Mouse (Mus musculus) hindbrain, embryonic 14.5 days (tissue): ENCODE data around the gene Cd70. TPM values are rescaled to one million over a fixed set of nuclear protein-coding genes. Genes with fewer than 3 reads are reported as not detected.
A peak's percentile ranks its signal among the peaks of the same experiment; 100 is the strongest.

Experiments
- ATAC-seq: fragments of 200-750 bp; cut with Nextera tagmentation; 2 replicates; pipeline ENCODE4 v1.8.0; 2017; ENCODE audit warnings: moderate number of reproducible peaks, mild to moderate bottlenecking, moderate TSS enrichment, moderate library complexity; ENCODE audit not compliant: low FRiP score
- DNase-seq: peaks from one replicate; pipeline ENCODE4 v3.0.0-alpha.2; 2015; ENCODE audit warnings: low spot score
- H3K27ac ChIP-seq: fragments of 300-500 bp; sonication (generic); 2 replicates; pipeline ENCODE4 v1.5.1; 2014; ENCODE audit warnings: mild to moderate bottlenecking, moderate library complexity
- H3K27me3 ChIP-seq: fragments of 300-500 bp; sonication (generic); 2 replicates; pipeline ENCODE4 v1.6.1; 2014; ENCODE audit warnings: mild to moderate bottlenecking, low read length, mixed read lengths; ENCODE audit not compliant: control insufficient read depth, insufficient read depth
- H3K36me3 ChIP-seq: fragments of 300-500 bp; sonication (generic); replicated peaks from 2 replicates; pipeline ENCODE4 v1.6.1; 2014; ENCODE audit not compliant: control insufficient read depth, insufficient read depth
- H3K4me1 ChIP-seq: fragments of 300-500 bp; sonication (generic); replicated peaks from 2 replicates; pipeline ENCODE4 v1.6.1; 2014; ENCODE audit warnings: antibody characterized with exemption, low read length, mixed read lengths; ENCODE audit not compliant: control insufficient read depth, insufficient read depth
- H3K4me2 ChIP-seq: fragments of 300-500 bp; sonication (generic); replicated peaks from 2 replicates; pipeline ENCODE4 v1.6.1; 2014; ENCODE audit warnings: mild to moderate bottlenecking, moderate library complexity
- H3K4me3 ChIP-seq: fragments of 300-500 bp; sonication (generic); replicated peaks from 2 replicates; pipeline ENCODE4 v1.5.1; 2014; ENCODE audit warnings: mild to moderate bottlenecking, low read length
- H3K9ac ChIP-seq: fragments of 300-500 bp; sonication (generic); 2 replicates; pipeline ENCODE4 v1.6.1; 2014
- H3K9me3 ChIP-seq: fragments of 300-500 bp; sonication (generic); 2 replicates; pipeline ENCODE4 v1.6.1; 2016; ENCODE audit warnings: low read length; ENCODE audit not compliant: control insufficient read depth
- WGBS: fragments of 180-500 bp; shearing (Covaris S2); extraction: QIAGEN DNeasy Blood & Tissue Kit; methylation state at CpG from one replicate; pipeline ENCODE4 v1.1.7; 2014; 5-methylcytosine and 5-hydroxymethylcytosine counted together
- polyA plus RNA-seq: library from polyadenylated mRNA; unstranded; fragments of >200 nt; fragmentation: Nextera tagmentation; extraction: Ambion mirVana; gene quantifications from 2 replicates; pipeline ENCODE4 v1.2.1, GENCODE M21; 2014

Cd70 gene
- polyA plus RNA-seq, 1 experiment from 2014 or later, result 1.5 TPM

- Histone ChIP-seq H3K27me3 (no peaks in the 10 kb centered on the region), H3K4me1 (no peaks in the 10 kb centered on the region), H3K36me3 (no peaks in the 10 kb centered on the region), H3K4me2 (no peak overlapping the region), H3K9ac (no peak overlapping the region), H3K9me3 (no peaks in the 10 kb centered on the region), H3K27ac (no peak overlapping the region), H3K4me3 (no peak overlapping the region)
- ATAC-seq, result no peak
- no peak for DNase-seq
- 93% methylated on average over 2 of the region's 2 CpGs for WGBS
Observed at GRCm38 (mm10) chr17:57121856-57122255, 27.7 kb downstream of the Cd70 start.

- DNase-seq, result no peak
- no peak overlapping the region for H3K4me3 ChIP-seq
- WGBS, result 2% methylated on average over 11 of the region's 11 CpGs
- no peaks in the 10 kb centered on the region for H3K27me3 ChIP-seq
- H3K9ac ChIP-seq, result no peak overlapping the region
- H3K36me3 ChIP-seq, result no peaks in the 10 kb centered on the region
- no peaks in the 10 kb centered on the region for H3K9me3 ChIP-seq
- H3K27ac ChIP-seq, result no peak overlapping the region
- ATAC-seq, result no peak
- no peaks in the 10 kb centered on the region for H3K4me1 ChIP-seq
- H3K4me2 ChIP-seq, result no peak overlapping the region
Observed at GRCm38 (mm10) chr17:57118524-57119349, 30.8 kb downstream of the Cd70 start.

GRCm38 (mm10) chr17:57116801-57117200, 32.8 kb downstream of the Cd70 start:
- Histone ChIP-seq H3K27ac (no peak overlapping the region), H3K4me2 (no peak overlapping the region), H3K9me3 (no peaks in the 10 kb centered on the region), H3K4me1 (no peaks in the 10 kb centered on the region), H3K9ac (no peak overlapping the region), H3K36me3 (no peaks in the 10 kb centered on the region), H3K4me3 (no peak overlapping the region), H3K27me3 (no peaks in the 10 kb centered on the region)
- ATAC-seq, result no peak
- WGBS, result 72% methylated on average over 2 of the region's 2 CpGs
- DNase-seq, result no peak

- no peaks in the 10 kb centered on the region for H3K36me3 ChIP-seq
- 92% methylated on average over 10 of the region's 10 CpGs for WGBS
- DNase-seq (no peak), ATAC-seq (no peak)
- H3K4me1 ChIP-seq, result 0 out of 2 replicates have a peak, but pooled peaks cover 2% of the 10 kb centered on the region
- no peaks in the 10 kb centered on the region for H3K9me3 ChIP-seq
- H3K27me3 ChIP-seq, result no peaks in the 10 kb centered on the region
- no peak overlapping the region for H3K9ac ChIP-seq
- H3K27ac ChIP-seq, result no peak overlapping the region
- H3K4me2 ChIP-seq, result no peak overlapping the region
- H3K4me3 ChIP-seq, result no peak overlapping the region
Observed at GRCm38 (mm10) chr17:57112768-57113474, 36.7 kb downstream of the Cd70 start.

GRCm38 (mm10) chr17:57110005-57110404, 39.6 kb downstream of the Cd70 start:
- 100% methylated on average over 1 of the region's 1 CpGs for WGBS
- H3K4me1 ChIP-seq, result peaks cover 11% of the 10 kb centered on the region; the same call in 1 of the 2 replicates
- no peaks in the 10 kb centered on the region for H3K9me3 ChIP-seq
- DNase-seq (no peak), ATAC-seq (no peak)
- H3K27me3 ChIP-seq, result no peaks in the 10 kb centered on the region
- H3K9ac ChIP-seq, result no peak overlapping the region
- H3K36me3 ChIP-seq, result no peaks in the 10 kb centered on the region
- H3K4me3 ChIP-seq, result no peak overlapping the region
- H3K27ac ChIP-seq, result no peak overlapping the region
- H3K4me2 ChIP-seq, result no peak overlapping the region

- no peak overlapping the region for H3K4me2 ChIP-seq
- 54% methylated on average over 5 of the region's 5 CpGs for WGBS
- H3K4me1 ChIP-seq, result peaks cover 17% of the 10 kb centered on the region
- H3K36me3 ChIP-seq, result no peaks in the 10 kb centered on the region
- no peak overlapping the region for H3K9ac ChIP-seq
- H3K27ac ChIP-seq, result no peak overlapping the region
- no peak for ATAC-seq
- H3K27me3 ChIP-seq, result no peaks in the 10 kb centered on the region
- no peaks in the 10 kb centered on the region for H3K9me3 ChIP-seq
- DNase-seq, result no peak
- H3K4me3 ChIP-seq, result no peak overlapping the region
Observed at GRCm38 (mm10) chr17:57108666-57109171, 40.9 kb downstream of the Cd70 start.

GRCm38 (mm10) chr17:57108040-57108665, 41.4 kb downstream of the Cd70 start:
- DNase-seq (no peak), ATAC-seq (no peak)
- Histone ChIP-seq H3K9ac (no peak overlapping the region), H3K4me3 (no peak overlapping the region), H3K4me1 (peaks cover 17% of the 10 kb centered on the region), H3K27ac (no peak overlapping the region), H3K36me3 (no peaks in the 10 kb centered on the region), H3K27me3 (no peaks in the 10 kb centered on the region), H3K9me3 (no peaks in the 10 kb centered on the region), H3K4me2 (no peak overlapping the region)
- WGBS, result 83% methylated on average over 7 of the region's 7 CpGs

GRCm38 (mm10) chr17:57107064-57107463, 42.5 kb downstream of the Cd70 start:
- H3K27me3 ChIP-seq, result no peaks in the 10 kb centered on the region
- no peak for ATAC-seq
- H3K4me1 ChIP-seq, result peaks cover 17% of the 10 kb centered on the region
- WGBS, result 92% methylated on average over 5 of the region's 5 CpGs
- H3K4me2 ChIP-seq, result no peak overlapping the region
- no peak for DNase-seq
- H3K36me3 ChIP-seq, result no peaks in the 10 kb centered on the region
- no peaks in the 10 kb centered on the region for H3K9me3 ChIP-seq
- H3K9ac ChIP-seq, result no peak overlapping the region
- H3K4me3 ChIP-seq, result no peak overlapping the region
- no peak overlapping the region for H3K27ac ChIP-seq

GRCm38 (mm10) chr17:57106035-57106368, 43.6 kb downstream of the Cd70 start:
- Histone ChIP-seq H3K4me1 (peaks cover 17% of the 10 kb centered on the region), H3K27me3 (no peaks in the 10 kb centered on the region), H3K36me3 (no peaks in the 10 kb centered on the region), H3K9ac (peak overlapping the region; percentile 79), H3K27ac (no peak overlapping the region), H3K9me3 (no peaks in the 10 kb centered on the region), H3K4me3 (peak overlapping the region; percentile 52), H3K4me2 (peak overlapping the region; percentile 67)
- 7% methylated on average over 9 of the region's 9 CpGs for WGBS
- DNase-seq (no peak), ATAC-seq (no peak)
